Mouse (Mus musculus) gastrocnemius, adult 18-20 months (tissue): ENCODE measurements around the gene Galnt16. TPM values are rescaled to one million over a fixed set of nuclear protein-coding genes. Genes with fewer than 3 reads are reported as not detected.

Experiments used
- DNase-seq: peaks from one replicate; pipeline ENCODE4 v3.0.0; 2021; ENCODE audit warnings: low spot score
- long read RNA-seq, 2 experiments: library from polyadenylated mRNA; stranded (forward); transcript quantifications; one replicate each; pipeline ENCODE4 v2.0.0; 2021
- total RNA-seq, 2 experiments: library from RNA; stranded (reverse); gene quantifications; 2 replicates each; pipeline ENCODE4 v1.2.3; 2021

Galnt16 gene
- 1 to 10 TPM; 3.0 TPM for total RNA-seq
- long read RNA-seq, experiment 1, partial matches to known transcripts = 0 of 2 reads
- long read RNA-seq, experiment 1, other reads (novel, unspliced or antisense) = 1 of 2 reads
- long read RNA-seq, experiment 2 = 0 reads

DNA sequence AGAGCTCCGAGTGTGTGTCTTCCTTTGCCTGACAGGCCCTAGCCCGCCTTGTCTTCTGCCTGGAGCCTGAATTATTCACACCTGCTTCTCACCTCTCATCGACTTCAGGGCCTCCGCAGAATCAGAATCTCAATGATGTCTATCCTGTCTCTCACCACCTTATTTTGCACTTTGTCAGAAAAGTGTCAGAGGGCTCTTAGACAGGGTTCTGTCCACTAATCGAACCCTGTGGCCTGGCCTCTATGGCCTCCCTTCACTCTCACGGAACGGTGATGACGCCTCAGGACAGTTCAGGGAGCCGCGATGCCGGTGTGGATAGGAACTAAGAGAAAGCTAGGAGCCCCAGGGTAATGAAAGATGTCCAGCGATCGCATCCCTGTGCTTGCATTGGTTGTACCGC is at the start of gene Galnt16:
Gene Galnt16, plus strand, starts transcription at position 301 of the 400 bp plus-strand sequence.
- no peak for DNase-seq

DNA sequence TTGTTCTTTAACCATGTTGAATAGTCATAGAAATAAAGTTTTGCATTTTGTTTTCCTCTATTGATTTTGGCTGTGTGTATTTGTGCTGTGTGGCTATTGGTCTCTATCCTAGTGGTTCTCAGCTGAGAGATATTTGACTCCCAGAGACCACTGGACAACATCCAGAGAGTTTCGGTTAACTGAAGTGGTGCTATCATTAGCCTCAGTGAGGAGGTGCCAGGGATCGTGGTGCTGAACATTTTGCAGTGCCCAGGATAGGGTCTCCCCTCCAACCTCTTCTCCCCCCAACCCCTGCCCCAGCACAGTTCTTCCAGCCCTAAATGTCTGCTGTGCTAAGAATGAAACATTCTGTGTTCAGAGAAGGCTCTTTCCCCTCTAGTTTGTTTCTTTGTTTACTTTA is 47.9 kb upstream of the Galnt16 start:
- peak; percentile 72 for DNase-seq

DNA sequence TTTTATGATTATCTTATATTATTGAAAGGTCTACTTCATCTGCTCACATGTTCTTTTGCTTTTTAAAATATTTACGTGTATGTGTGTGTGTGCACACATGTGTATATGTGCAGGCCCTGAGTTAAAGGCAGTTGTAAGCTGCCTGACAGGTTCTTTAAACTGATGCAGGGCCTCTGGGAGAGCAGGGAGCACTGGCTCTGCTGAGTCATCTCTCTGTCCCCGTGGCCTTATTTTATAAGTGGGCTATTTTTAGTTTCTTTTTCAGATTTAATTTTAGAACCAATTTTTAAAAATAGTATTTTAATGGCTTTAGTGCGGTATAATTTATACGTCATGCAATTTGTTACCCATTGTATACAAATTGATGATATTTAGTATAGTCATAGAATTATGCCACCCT is 46.2 kb upstream of the Galnt16 start:
- DNase-seq = peak; percentile 39

DNA sequence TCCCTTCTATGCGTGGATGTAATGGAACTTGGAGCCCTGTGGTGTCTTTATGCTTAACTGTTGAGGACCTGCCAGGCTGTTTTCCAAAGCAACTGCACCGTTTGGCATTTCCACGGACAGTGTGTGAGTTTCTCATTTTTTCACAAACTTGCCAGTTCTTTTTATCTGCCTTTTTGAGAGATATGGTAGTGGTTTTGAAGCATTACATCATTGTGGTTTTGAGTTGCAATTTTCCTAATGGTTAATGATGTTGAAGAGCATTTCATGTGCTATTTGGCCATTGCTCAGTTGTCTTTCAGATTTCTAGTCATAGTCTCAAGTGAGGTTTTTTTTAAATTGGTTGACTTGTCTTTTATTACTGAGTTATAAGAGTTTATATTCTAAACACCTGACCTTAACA is 44.3 kb upstream of the Galnt16 start:
- DNase-seq = no peak

DNA sequence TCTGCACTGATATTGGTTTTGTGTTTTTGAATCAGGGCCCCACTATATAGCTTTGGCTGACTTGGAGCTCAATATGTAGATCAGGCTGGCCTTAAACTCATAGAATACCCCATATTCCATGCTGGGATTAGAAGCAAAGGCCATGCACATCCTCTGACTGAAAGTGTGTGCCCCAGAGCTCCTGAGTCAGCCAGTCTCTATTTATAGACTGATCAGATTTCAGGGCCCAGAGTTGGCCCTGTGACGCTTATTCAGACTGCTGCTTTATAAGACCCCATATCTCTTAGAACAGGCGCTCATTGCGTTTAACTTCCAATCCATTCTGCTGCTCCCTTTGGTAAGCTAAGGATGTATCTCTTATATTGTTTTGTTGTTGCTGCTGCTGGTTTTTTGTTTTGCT is 38.1 kb upstream of the Galnt16 start:
- peak; percentile 62 for DNase-seq

DNA sequence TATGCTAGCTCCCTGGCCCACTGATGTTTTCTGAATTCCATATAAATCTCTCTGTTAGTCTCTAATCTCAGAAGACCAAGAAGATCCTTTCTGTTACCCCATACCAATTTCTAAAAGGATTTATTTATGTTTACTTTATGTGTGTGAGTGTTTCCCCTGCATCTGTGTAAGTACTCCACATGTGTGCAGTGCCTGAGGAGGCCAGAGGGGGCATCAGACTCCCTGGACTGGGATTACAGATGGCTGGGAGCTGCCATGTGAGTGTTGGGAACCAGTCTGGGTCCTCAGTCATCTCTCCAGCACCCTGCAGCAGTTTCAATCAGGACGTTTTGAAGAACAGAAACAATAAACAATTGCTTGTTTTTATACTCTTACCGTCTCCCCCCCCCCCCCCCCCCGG is 34.7 kb upstream of the Galnt16 start:
- no peak for DNase-seq

DNA sequence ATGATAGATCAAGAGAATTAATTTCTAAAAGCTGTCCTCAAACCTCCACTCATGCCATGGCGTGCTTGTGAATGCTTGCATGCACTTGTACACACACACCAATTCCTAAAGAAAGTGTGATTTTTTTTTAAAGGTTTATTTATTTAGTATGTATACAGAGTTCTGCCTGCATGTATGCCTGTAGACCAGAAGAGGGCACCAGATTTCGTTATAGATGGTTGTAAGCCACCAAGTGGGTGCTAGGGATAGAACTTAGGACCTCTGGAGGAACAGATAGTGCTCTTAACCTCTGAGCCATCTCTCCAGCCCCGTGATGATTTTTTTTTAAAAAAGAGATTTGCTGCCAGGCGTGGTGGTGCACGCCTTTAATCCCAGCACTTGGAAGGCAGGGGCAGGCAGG is 24.8 kb upstream of the Galnt16 start:
- no peak for DNase-seq

DNA sequence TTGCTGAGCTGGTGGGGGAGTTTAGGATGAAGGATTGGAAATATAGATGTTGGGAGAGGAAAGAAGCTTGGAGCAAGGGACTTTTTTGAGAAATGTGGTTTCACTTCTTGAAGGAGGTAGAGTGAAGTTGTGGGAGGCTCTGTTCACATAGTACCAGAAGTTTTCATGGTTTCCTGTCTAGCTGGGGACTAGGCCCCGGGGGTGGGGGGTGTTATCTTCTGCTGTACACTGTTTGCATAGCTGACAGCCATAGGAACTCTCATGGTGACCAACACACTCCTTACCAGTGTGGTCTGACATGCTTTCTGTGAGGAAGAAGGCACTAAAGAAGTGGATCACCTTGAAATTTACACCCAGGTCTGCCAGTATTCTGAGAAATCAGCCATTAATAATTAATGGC is 22.4 kb upstream of the Galnt16 start:
- DNase-seq = no peak

DNA sequence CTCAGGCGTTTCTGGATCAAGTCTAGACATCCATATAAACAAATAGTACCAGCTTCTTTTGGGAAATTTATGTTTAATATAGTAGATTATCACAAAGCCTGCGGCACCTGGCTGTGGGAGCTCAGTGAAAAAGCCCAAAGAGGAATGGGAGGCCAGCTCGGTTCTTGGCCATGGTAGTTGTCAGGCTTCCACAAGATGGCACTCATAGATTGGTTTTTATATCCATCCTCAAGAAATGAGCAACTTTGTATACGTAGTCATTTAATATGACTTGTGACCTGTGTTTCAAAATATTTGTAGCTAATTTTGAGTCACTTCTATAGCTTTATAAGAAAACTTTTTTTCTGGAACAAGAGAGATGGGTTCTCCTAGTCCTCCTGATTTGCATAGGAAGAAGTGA is 19.7 kb upstream of the Galnt16 start:
- no peak for DNase-seq

DNA sequence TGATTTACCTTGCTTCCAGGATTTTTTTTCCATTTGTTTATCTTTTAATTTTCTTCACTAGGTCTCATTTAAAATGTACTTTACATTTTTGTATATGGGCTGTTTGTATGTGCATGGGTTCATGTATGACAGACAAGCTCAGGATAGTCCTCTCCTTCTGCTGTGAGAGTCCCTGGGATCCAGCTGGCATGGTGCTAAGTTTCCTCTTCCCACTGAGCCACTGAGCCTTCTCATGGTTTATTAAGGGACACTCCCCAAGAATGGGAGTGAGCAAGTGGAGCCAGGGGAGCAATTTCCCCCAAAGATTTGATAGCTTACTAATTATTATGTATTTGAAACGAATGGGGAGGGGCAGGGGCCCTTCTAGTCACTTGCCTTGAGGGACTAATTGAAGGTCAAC is 17.6 kb upstream of the Galnt16 start:
- DNase-seq = no peak

DNA sequence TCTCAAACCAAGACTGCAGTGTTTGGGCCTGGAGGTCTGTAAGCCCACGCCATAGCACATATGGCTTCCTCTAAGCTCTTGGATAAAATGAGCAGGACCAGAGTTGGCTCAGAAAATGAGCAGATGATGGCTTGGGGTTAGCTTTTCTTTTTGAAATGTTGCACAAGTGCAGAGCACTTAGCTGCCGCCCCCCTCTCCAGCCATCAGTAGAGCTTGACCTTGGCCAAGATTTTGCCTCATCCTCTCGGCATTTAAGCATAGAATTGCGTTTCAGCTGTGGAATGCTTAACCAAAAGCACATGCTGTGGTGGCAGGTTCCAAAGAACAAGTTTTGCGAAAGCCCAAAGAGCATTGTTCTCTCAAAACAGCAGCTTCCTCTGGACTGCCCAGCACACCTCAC is 13.4 kb upstream of the Galnt16 start:
- peak; percentile 67 for DNase-seq

DNA sequence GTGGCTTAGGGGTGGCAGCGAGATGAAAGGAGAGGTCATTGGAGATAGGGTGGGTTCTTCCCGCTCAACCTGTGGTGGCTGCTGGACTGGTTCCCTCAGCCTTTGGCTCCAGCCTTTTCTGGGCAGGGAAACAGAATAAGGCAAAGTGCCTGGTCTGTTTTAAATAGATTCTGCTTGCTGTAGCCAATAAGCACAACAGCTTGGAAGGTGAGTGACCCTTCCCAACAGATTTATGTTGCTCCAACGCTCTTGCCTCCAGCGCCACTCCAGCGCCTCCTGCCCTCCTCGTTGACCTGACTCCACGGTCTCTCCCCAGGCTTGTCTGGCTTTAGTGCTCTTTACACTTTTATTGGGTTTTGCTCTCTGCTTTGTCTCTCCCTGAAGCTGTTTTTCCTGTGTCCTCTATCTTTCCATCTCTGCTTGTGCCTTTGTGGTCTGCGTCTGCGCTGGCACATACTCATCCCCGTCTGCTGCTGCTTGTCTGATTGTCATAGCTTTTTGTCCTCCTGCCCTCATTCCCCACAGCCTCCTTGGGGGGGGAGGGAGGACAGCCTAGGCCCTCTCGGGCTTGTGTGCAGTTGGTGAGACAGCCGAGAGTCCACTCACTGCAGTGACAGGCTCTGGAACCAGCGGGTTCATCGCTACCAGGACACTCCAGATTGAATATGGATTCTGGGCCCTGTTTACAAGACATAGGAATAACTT is 10.9 kb upstream of the Galnt16 start:
- DNase-seq = peak; percentile 75

DNA sequence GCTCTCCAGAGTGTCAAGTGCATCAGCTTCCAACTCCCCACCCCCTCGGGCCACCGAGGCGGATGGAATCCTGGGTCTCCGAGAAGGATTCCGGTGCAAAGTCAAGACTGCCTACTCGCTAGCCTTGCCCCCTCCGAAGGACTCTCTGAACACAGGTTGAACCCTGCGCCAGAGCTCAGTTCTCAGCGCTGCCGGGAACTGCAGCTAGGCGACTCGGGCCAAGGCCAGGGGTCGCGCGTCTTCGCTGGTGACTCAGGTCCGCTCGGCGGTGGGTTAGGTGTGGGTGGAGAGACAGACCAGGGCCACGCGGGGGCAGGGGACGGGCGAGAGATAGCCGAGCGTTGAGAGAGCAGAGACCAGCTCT is 298 bp downstream of the Galnt16 start:
- no peak for DNase-seq

DNA sequence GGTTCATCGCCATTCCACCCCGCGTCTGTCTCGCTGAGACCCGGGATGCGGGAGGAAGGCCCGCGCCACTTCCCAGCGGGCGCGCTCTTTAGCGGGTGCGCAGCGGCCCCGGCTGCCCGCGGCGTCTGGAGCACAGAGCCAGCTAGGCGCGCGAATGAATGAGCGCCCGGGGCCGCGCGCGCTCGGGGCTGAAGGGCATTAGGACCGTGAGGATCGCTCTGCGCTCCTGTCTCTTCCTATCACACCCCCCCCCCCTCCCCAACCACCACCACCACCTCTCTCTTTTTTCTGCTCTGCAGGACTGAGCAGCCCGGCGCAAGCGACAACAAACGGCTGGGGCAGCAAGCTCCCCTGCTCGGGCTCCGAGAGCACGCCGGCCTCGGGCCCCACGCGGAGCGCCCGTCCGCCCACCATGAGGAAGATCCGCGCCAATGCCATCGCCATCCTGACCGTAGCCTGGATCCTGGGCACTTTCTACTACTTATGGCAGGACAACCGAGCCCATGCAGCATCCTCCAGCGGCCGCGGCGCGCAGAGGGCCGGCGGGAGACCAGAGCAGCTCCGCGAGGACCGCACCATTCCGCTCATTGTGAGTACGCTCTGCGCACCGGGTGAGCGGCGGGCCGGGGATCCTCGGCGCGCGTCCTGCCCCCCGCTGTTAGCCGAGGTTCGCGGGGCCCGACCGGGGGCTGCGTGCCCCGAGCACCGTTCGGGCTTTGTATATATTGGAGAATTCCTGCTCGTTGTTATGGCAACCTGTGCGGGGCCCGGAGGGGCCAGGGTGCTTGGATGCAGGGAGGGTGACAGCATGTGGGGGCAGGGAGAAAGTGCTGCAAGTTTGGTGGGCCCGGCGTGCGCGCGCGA is 912 bp downstream of the Galnt16 start:
- DNase-seq = no peak

DNA sequence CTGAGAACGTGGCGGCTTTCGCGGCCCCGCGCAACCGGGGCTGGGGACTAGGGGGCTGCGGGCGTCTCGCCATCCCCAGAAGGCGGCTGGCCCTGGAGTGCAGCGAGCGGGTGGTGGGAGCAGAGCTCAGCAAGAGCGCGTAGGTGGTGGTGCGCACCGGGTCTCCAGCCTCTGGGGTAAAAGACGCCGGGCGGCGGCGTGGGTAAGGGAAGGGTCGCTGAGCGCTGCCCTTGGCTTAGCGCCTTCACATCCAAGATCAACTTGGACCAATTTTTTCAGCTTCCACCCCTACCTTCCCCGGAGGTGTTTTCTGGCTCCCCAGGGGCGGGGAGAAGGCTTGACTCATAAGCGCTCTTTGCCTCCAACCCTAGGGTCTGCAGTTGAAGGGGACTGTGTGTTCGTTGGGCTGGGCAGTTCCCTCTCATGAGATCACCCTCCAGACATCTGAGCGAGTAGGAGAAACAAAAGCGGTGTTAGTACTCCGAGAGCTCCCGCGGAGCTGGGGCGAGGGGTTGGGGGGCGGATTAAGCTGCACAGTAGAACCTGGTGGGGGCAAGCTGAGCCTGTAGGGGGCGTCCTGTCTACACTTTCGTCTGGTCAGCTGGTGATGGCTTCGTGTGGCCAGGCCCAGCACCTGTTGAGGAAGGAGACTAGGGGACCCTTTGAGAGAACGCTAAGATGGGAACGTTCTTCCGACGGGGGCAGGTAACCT is 1.7 kb downstream of the Galnt16 start:
- DNase-seq = peak; percentile 40

DNA sequence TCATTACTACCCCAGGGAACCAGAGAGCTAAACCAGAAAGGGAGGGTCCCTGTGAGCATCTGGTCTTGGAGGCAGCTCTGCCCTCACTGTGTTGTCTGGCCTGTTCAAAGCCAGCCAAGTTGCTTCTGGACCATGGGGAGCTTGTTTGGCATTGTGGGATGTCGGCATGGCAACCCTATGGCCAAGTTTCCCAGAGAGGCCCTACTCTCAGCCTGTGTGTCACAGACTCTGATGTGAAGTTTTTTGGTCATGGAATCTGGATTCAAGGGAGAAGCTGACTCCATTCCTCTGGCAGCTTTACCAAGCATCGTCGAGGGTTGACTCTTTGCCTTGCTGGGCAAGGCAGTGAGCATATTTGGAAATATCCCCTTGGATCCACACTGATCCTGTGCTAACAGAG is 3.9 kb downstream of the Galnt16 start:
- peak; percentile 59 for DNase-seq

DNA sequence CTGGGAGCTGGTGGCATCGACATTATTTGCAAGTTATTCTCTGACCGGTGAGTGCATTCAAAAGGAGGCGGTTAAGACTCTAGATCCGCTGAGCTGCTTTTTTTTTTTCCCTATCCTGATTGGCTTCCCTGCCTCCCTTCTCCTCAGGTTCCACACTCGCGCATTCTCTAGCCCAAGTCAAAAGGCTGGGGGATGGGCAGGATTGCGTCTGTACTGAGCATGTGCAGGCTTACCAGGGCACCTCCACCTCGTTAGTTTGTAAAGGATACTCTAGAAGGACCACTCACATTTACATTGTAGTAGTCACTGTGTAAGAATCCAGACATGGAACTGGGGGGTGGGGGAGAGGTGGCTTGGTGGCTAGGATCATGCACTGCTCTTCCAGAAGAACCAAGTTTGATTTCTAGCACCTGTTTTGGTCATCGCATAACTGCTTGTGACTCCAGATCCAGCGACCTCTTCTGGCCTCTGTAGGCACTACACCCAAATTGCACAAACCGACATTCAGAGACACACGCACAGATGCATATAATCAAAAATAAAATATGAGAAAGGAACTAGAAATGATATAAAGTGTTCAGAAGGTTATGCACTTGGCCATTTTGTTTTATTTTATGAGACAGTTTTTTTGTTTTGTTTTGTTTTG is 6.3 kb downstream of the Galnt16 start:
- DNase-seq = no peak

DNA sequence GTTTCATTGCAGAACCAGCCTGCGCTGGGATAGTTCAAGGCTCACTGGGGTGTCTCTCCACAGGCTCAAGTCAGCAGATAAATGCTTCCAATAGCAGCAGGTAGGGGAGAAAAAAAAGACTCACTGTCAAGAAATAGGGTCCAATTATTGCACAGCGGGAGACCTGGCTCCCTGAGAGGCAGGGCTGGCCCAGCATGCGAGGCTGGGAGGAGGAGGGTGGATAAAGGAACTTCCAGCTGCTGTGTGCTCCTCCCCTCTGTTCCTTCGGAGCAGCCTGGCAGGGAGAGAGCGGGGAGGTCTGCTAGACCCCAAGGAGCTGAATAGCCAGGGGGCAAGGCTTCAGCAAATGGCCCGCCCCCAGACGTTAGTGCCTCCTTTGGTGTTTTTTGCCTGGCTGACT is 7.4 kb downstream of the Galnt16 start:
- no peak for DNase-seq

DNA sequence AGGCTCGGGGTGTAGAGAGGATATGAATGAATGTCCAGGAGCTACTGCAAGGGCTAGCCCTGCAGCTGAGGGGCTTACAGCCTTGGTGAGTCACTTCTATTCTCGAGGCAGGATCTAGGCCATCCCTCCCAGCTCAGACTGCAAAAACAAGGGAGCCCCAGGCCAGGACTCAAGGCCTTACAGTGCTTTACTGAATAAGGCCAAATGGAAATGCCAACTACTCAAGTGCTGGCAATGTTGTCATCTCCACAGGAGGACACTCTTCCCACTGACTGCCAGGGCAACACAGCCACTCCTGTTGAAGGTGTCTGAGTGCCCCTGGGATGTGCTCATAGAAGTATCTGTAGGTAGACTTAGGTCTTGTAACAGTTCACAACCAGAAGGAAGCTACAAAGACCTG is 8.4 kb downstream of the Galnt16 start:
- no peak for DNase-seq

DNA sequence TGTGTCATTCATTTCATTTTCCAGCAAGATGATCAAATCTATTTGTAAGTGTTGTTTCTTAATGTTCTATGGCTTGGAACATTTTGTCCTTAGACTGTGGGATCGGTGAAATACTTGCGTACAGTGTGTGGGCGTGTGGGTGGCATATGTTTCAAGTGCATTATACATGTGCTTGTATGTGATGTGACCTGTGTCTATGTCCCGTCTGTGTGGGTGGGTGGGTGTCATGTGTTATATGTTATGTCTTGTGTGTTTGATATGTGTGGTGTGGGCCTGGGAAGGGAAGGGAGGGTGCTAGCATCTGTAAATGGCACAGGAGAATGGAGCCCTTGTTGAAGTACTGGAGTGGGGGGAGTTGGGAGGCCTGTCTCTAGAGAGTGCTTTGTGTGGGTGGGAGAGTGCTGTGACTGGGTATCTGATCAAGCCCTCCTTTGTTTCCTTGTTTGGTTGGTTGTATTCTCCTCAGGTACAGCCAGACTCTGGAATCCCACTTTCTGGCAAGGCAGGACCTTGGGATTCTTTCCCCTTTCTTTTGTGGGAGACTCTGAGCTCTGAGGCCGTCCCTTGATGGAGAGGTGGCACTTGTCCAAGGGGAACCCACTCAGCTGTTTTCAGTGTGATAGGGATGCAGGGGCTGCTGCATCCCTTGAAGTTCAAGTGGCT is 9.8 kb downstream of the Galnt16 start:
- no peak for DNase-seq

DNA sequence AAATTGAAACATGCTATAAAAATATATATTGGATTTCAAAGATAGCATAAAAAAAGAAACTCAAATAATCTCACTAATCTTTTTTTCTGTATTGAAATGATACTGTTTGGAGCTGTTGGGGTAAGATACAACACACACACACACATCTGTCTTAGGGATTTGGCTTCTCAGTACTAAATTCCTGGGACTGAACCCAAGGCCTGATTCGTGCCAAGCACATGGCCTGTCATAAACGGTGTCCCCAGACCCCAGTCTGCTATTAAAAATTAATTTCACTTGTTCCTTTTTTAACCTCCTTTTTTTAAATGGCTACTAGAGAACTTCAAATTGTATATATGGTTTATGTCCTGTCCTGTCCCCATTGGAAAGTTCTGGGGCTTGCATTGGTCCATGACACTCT is 12.0 kb downstream of the Galnt16 start:
- DNase-seq = peak; percentile 50
